Mouse (Mus musculus) G1E (cell line): ENCODE measurements at regions not wholly inside any gene's neighbourhood (a gene's known extent, or its start where the extent isn't known, plus 50 kb on each side); places are given as distances from the start of the nearest gene placed in this dataset.
A peak's percentile ranks its signal among the peaks of the same experiment; 100 is the strongest.

Experiments used
- ATAC-seq: 2 replicates; pipeline ENCODE4 v1.8.0; 2016; ENCODE audit warnings: mild to moderate bottlenecking; ENCODE audit not compliant: insufficient number of reproducible peaks, poor library complexity, low FRiP score, severe bottlenecking; ENCODE audit errors: extremely low read depth
- DNase-seq: peaks from one replicate; pipeline ENCODE4 v3.0.0; 2012; ENCODE audit warnings: low spot score
- H3K27me3 ChIP-seq: 2 replicates; pipeline ENCODE4 v1.6.1; 2012; ENCODE audit warnings: mild to moderate bottlenecking, low read length, inconsistent platforms; ENCODE audit not compliant: insufficient read depth
- H3K36me3 ChIP-seq: replicated peaks from 2 replicates; pipeline ENCODE3; 2012; ENCODE audit warnings: mild to moderate bottlenecking, inconsistent platforms
- H3K4me1 ChIP-seq: 2 replicates; pipeline ENCODE4 v1.6.1; 2012; ENCODE audit warnings: low read depth, low read length, inconsistent platforms, mixed read lengths; ENCODE audit not compliant: insufficient read depth
- H3K4me3 ChIP-seq: 2 replicates; pipeline ENCODE4 v1.5.1; 2012; ENCODE audit warnings: low read depth, mild to moderate bottlenecking, inconsistent platforms, low read length, moderate library complexity, mixed read lengths
- H3K9me3 ChIP-seq: replicated peaks from 2 replicates; pipeline ENCODE4 v1.6.1; 2012; ENCODE audit warnings: inconsistent platforms
- CTCF ChIP-seq: IDR thresholded peaks from 2 replicates; pipeline ENCODE4 v1.5.1; 2012; ENCODE audit warnings: low read depth, low read length, inconsistent platforms, mixed read lengths
- GATA1 ChIP-seq: IDR thresholded peaks from 2 replicates; pipeline ENCODE4 v1.6.1; 2012; ENCODE audit warnings: borderline replicate concordance, low read length, inconsistent platforms, mixed read lengths
- GATA2 ChIP-seq: IDR thresholded peaks from 2 replicates; pipeline ENCODE4 v1.6.1; 2012; ENCODE audit warnings: low read depth, low read length, inconsistent platforms, borderline replicate concordance
- POLR2AphosphoS5 ChIP-seq: IDR thresholded peaks from 2 replicates; pipeline ENCODE4 v1.6.1; 2012; ENCODE audit warnings: low read depth, low read length, inconsistent platforms; ENCODE audit not compliant: insufficient replicate concordance
- TAL1 ChIP-seq: conservative IDR thresholded peaks from 2 replicates; pipeline ENCODE4 v1.6.1; 2012; ENCODE audit warnings: low read depth, low read length, inconsistent platforms, mixed read lengths

- Histone ChIP-seq H3K4me3 (no peak overlapping the region), H3K9me3 (no peaks in the 10 kb centered on the region), H3K4me1 (no peaks in the 10 kb centered on the region), H3K36me3 (no peaks in the 10 kb centered on the region), H3K27me3 (peaks cover 12% of the 10 kb centered on the region; the same call in 1 of the 2 replicates)
- TF ChIP-seq GATA1 (no peak), GATA2 (no peak), CTCF (no peak), TAL1 (no peak), POLR2AphosphoS5 (no peak)
- no peak for DNase-seq
- peak; percentile 49 for ATAC-seq
These were observed 195.5 kb downstream of the Sox4 start for GRCm38 (mm10) chr13:28757846-28758522.

DNA sequence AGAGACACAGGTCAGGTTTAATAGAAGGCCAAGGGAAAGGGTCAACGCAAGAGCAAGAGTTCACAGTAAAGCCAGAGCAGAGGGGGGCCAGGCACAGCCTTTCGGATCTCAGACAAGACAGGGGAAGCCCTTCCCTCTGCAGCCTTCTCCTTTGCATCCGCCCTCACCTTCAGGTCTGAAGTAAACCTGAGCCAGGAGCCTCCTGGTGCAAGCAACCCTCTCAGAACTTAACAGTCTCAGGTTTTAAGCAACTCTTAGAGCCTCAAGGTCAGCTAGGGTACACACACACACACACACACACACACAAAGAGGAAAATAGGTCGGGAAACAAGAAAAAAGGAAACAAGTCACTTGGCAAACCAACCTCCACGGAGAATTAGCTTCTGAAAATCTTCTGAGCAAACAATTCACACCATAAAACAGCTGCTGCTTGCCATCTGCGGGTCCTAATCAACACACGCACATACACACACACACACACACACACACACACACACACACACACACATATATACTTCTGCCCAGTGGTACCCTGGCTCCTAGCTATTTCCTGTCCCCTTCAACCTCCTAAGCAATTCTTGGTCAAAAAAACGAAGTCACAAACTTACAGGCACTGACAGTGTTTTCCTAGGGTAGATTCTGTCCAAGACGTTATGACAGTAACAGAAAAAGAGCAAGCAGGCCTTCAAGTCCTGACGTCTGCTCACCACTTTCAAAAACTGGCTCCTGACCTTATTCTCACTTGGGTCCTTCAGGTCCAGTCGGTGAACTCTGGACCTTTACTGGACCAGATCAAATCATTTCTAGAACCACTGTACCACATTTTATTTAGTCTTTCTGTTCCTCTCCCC, 196.4 kb downstream of the Sox4 start:
- DNase-seq (no peak), ATAC-seq (no peak)
- no peak overlapping the region for H3K4me3 ChIP-seq
- H3K9me3 ChIP-seq, result no peaks in the 10 kb centered on the region
- peaks cover 12% of the 10 kb centered on the region; the same call in 1 of the 2 replicates for H3K27me3 ChIP-seq
- H3K36me3 ChIP-seq, result no peaks in the 10 kb centered on the region
- H3K4me1 ChIP-seq, result no peaks in the 10 kb centered on the region
- no peak for TF ChIP-seq TAL1
- no peak for TF ChIP-seq GATA2
- no peak for TF ChIP-seq CTCF
- TF ChIP-seq POLR2AphosphoS5, result no peak

- H3K4me1 ChIP-seq, result no peaks in the 10 kb centered on the region
- no peaks in the 10 kb centered on the region for H3K9me3 ChIP-seq
- H3K27me3 ChIP-seq, result peaks cover 12% of the 10 kb centered on the region; the same call in 1 of the 2 replicates
- H3K4me3 ChIP-seq, result no peak overlapping the region
- DNase-seq (no peak), ATAC-seq (no peak)
- no peaks in the 10 kb centered on the region for H3K36me3 ChIP-seq
- TF ChIP-seq POLR2AphosphoS5 (no peak), GATA1 (no peak), GATA2 (no peak), TAL1 (no peak), CTCF (no peak)
These were observed 199.3 kb downstream of the Sox4 start for GRCm38 (mm10) chr13:28754207-28754606.

DNA sequence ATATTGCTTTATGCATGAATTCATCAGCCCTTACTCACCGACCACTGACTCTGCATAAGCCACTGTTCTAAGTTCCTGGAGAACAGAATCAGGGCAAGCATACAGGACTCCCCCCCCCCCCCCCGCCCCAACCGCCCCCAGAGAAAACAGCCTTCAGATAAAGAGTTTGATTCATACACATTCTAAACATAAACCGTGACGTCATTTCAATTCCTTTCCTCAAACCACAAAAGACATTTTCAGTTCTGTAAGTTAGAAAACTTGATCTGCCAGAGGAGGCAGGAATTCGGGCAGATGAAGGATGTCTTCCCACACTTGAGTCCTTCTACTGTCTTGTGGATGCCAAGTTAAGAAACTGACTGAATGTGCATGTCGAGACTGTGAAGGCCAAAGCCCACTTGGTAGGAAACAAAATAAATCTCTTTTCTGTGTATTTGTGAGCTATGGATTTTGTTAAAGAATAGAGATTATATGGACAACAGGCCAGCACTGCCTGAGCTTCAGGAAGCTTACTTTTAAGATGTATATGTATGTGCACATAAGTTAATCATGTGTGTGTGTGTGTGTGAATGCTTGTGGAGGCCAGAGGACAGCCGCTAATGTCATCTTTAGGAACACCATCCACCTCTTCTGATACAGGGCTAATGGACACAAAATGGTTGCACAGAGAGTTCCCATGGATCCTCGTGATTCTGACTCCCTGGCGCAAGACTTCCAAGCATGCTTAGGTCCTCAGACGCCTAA, 202.4 kb downstream of the Sox4 start:
- no peaks in the 10 kb centered on the region for H3K36me3 ChIP-seq
- no peak for TF ChIP-seq POLR2AphosphoS5
- TF ChIP-seq CTCF, result no peak
- TF ChIP-seq GATA2, result no peak
- TF ChIP-seq GATA1, result no peak
- TF ChIP-seq TAL1, result no peak
- H3K9me3 ChIP-seq, result no peaks in the 10 kb centered on the region
- H3K4me3 ChIP-seq, result no peak overlapping the region
- ATAC-seq, result no peak
- H3K27me3 ChIP-seq, result no peaks in the 10 kb centered on the region
- H3K4me1 ChIP-seq, result no peaks in the 10 kb centered on the region
- DNase-seq, result no peak

DNA sequence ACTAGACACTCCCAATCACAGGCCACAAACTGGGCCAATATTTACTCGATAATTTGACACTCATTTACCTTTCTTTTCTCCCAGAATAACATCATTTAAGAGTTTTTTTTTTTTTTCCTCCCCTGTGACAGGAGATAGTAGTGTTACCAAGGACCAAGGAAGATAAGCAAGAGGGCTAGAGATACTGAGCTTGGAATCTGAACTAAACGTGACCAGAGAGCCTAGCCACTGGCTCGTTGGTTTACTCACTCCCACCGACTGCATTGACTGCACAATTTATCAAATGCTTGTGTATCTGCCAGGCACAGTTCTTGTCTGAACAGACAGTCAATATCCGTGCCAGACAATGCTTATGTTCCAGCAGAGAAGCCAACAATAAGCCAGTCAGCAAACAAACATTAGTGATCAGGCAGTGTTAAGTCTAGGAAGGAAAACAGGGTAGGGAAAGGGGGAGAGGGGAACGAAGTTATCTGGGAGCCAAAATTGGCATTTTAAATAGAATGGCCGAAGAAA, 213.3 kb downstream of the Sox4 start:
- DNase-seq (no peak), ATAC-seq (no peak)
- no peaks in the 10 kb centered on the region for H3K4me1 ChIP-seq
- no peak overlapping the region for H3K4me3 ChIP-seq
- TF ChIP-seq POLR2AphosphoS5 (no peak), GATA2 (no peak), CTCF (no peak), GATA1 (no peak), TAL1 (no peak)
- H3K27me3 ChIP-seq, result no peaks in the 10 kb centered on the region
- H3K36me3 ChIP-seq, result no peaks in the 10 kb centered on the region
- H3K9me3 ChIP-seq, result no peaks in the 10 kb centered on the region
